Mouse (Mus musculus): ENCODE data around the gene Sobp.

DNA sequence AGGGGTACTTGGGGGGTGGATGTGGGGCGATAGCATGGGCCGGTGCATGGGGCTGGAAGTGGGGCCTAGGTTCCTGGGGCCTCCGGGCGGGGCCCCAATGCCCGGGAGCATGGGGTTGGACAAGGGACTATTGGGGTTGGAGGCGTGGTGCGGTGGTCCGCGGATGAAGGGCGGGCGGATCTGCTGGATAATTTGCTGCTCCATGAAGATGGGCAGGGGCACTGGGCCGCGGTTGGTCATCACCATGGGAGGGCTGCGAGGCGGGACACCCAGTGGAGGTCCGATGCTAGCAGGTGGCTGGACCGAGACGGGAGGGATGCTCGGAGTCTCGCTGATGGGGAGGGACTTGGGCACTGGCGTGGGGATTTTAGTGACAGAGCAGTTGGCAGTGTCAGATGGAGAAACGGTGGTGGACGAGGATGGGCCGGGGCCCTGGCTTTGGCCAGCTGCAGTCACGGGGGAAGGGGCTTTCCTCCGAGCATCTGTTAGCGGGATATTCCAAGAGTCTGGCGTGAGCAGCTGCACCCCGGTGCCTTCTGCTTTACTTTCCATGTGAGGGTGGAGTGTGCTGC is 152.1 kb downstream of the Sobp start:
- TF ChIP-seq CTCF (conservative IDR thresholded peaks at IDR 0.05; ENCODE audit: low read length), result no peak
- TF ChIP-seq POU5F1 (IDR thresholded peaks at IDR 0.05; ENCODE audit: borderline replicate concordance, low read length), result no peak
- TF ChIP-seq NANOG (IDR thresholded peaks at IDR 0.05; ENCODE audit: borderline replicate concordance, low read length), result no peak
